Mouse (Mus musculus) liver, embryonic 11.5 days (tissue): ENCODE results near the gene Nfe2l1. TPM values are rescaled to one million over a fixed set of nuclear protein-coding genes. Genes with fewer than 3 reads are reported as not detected.
A peak's percentile ranks its signal among the peaks of the same experiment; 100 is the strongest.

Experiments
- ATAC-seq: fragments of 200-750 bp; cut with Nextera tagmentation; replicated peaks from 2 replicates; pipeline ENCODE4 v1.8.0; 2017; ENCODE audit warnings: moderate number of reproducible peaks, mild to moderate bottlenecking, moderate TSS enrichment, moderate library complexity; ENCODE audit not compliant: low FRiP score
- DNase-seq: peaks from one replicate; pipeline ENCODE4 v3.0.0-alpha.2; 2017; ENCODE audit warnings: low spot score
- H3K27ac ChIP-seq: fragments of 300-500 bp; sonication (generic); 2 replicates; pipeline ENCODE4 v1.5.1; 2014; ENCODE audit warnings: mild to moderate bottlenecking, low read depth, low read length, control low read depth
- H3K27me3 ChIP-seq: fragments of 300-500 bp; sonication (generic); replicated peaks from 2 replicates; pipeline ENCODE4 v1.6.1; 2014; ENCODE audit warnings: low read length, mixed read lengths; ENCODE audit not compliant: control insufficient read depth, insufficient read depth
- H3K36me3 ChIP-seq: fragments of 300-500 bp; sonication (generic); 2 replicates; pipeline ENCODE4 v1.6.1; 2014; ENCODE audit warnings: mild to moderate bottlenecking, low read length, moderate library complexity, mixed read lengths; ENCODE audit not compliant: control insufficient read depth, insufficient read depth
- H3K4me1 ChIP-seq: fragments of 300-500 bp; sonication (generic); replicated peaks from 2 replicates; pipeline ENCODE4 v1.6.1; 2014; ENCODE audit warnings: low read length, mixed read lengths; ENCODE audit not compliant: control insufficient read depth, insufficient read depth
- H3K4me2 ChIP-seq: fragments of 300-500 bp; sonication (generic); 2 replicates; pipeline ENCODE4 v1.6.1; 2014; ENCODE audit warnings: mild to moderate bottlenecking, control low read depth, moderate library complexity
- H3K4me3 ChIP-seq: fragments of 300-500 bp; sonication (generic); 2 replicates; pipeline ENCODE4 v1.5.1; 2014; ENCODE audit warnings: low read depth, low read length, control low read depth
- H3K9ac ChIP-seq: fragments of 300-500 bp; sonication (generic); 2 replicates; pipeline ENCODE4 v1.6.1; 2014; ENCODE audit warnings: low read depth, low read length, control low read depth
- H3K9me3 ChIP-seq: fragments of 300-500 bp; sonication (generic); 2 replicates; pipeline ENCODE4 v1.6.1; 2016; ENCODE audit warnings: low read length, inconsistent platforms, mixed read lengths; ENCODE audit not compliant: control insufficient read depth
- WGBS: fragments of 180-500 bp; shearing (Covaris S2); extraction: QIAGEN DNeasy Blood & Tissue Kit; methylation state at CpG from one replicate; pipeline ENCODE4 v1.1.7; 2014; 5-methylcytosine and 5-hydroxymethylcytosine counted together
- polyA plus RNA-seq: library from polyadenylated mRNA; unstranded; fragments of >200 nt; fragmentation: Nextera tagmentation; extraction: Ambion mirVana; gene quantifications from 2 replicates; pipeline ENCODE4 v1.2.1, GENCODE M21; 2014

The Nfe2l1 gene
- polyA plus RNA-seq, 1 experiment from 2014 or later = 27.6 TPM

DNA sequence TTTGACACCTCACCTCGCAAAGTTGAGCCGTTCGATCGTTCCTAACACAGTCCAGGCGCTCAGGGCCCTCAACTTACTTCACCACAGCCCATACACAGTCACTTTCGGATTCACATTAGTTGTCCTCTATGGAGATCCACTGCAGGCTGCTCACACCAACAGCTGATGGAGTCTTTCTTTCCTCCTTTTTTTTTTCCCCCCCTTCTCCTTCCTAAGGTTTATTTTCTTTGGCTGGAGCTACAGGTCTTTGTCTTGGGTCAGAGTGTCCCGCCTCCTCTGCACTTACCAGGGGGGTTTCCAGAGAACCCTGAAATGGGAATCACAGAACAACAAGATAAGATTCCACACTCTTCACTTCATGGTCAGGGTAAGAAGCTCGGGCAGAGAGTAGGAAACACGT is 1.9 kb downstream of the Nfe2l1 start:
- Histone ChIP-seq H3K4me2 (peak overlapping the region; percentile 95), H3K9me3 (no peaks in the 10 kb centered on the region), H3K27me3 (no peaks in the 10 kb centered on the region), H3K9ac (peak overlapping the region; percentile 36; the same call in 1 of the 2 replicates), H3K4me1 (peaks cover 64% of the 10 kb centered on the region), H3K4me3 (0 out of 2 replicates have a peak overlapping the region, but pooled peaks have one; percentile 7), H3K27ac (no peak overlapping the region), H3K36me3 (peaks cover 11% of the 10 kb centered on the region)
- ATAC-seq (no peak), DNase-seq (no peak)
- WGBS = 76% methylated on average over 9 of the region's 9 CpGs

DNA sequence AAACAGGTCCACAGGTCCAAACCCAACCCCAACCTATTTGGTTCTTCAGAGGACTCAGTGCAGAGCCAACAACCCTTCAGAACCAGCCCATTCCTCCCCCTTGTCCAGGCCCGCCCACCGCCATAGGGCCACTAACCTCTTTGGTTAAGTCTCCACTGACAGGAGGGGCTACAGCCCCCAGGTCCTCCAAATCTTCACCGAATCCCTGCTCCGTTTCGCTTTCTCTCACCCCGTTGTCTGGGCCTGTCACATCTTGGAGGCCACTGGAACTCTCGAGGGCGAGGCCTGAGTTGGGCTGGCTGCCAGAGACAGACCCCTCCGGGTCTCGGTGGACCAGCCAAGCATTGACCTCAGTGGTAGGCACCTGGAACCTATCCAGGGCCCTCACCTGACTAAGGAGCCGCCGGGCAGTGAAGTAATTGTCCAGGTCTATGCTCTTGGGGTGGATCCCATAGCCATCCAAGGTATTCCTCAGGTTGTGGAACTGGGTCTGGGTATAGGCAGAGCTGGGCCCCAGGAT is 2.6 kb downstream of the Nfe2l1 start:
- H3K9ac ChIP-seq = no peak overlapping the region
- no peak overlapping the region for H3K27ac ChIP-seq
- no peak for ATAC-seq
- peak overlapping the region; percentile 36 for H3K4me2 ChIP-seq
- peaks cover 65% of the 10 kb centered on the region for H3K4me1 ChIP-seq
- DNase-seq = no peak
- 87% methylated on average over 12 of the region's 12 CpGs for WGBS
- H3K36me3 ChIP-seq = peaks cover 14% of the 10 kb centered on the region
- no peak overlapping the region for H3K4me3 ChIP-seq
- no peaks in the 10 kb centered on the region for H3K27me3 ChIP-seq
- no peaks in the 10 kb centered on the region for H3K9me3 ChIP-seq

DNA sequence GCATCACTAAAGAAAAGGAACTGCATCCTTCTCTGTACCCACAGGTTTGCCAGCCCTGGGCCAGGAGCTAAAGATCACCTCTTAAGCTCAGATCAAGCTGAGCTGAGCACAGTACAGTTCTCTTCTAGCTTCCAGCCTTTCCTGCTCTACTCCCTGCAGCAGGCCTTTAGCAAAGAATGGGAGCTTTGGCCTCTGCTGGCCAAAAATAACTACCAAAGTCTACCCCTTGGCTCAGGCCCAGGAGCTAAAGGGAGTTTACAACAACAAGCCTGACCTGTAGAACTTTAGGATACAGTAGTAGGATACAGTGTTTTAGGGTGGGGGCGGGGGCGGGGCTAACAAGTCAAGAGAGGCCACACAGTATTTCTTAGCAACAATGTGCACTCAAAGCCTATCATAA is 3.3 kb downstream of the Nfe2l1 start:
- no peak for ATAC-seq

DNA sequence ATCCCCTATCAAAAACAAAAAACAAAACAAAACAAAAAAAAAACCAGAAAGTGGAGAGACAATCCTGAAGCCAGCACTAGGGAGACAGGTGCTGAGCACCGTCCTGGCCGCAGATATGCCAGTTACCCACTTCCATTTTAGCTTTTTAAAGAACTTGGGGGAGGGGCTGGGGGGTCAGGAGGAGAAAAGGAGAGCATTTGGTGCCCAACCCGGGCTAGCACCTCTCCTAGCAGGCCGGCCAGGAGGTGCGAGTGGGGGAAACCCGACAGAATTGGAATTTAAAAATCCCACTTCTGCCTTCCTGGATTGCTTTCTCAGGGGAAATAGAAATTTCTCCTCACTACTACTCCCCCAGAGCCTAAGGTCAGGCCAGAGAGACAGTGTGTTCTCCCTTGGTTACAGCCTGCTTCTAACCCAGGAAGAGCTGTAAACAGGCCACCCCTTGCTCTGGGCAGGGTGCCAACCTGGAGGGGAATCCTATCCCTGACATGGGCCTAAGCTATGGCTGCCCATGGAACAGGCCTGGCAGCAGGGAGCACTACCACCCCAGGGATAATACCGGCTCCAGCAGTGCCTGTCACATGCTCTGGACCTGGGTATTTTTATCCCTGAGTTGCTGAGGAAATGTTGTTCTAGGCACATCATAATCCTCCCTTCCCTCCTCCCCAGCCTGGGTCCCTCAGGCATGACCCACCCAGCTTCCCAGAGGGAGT is 4.8 kb downstream of the Nfe2l1 start:
- Histone ChIP-seq H3K27ac (peak overlapping the region; percentile 5; the same call in 1 of the 2 replicates), H3K4me3 (no peak overlapping the region), H3K9me3 (no peaks in the 10 kb centered on the region), H3K27me3 (no peaks in the 10 kb centered on the region), H3K36me3 (peaks cover 35% of the 10 kb centered on the region), H3K4me1 (peaks cover 55% of the 10 kb centered on the region), H3K9ac (0 out of 2 replicates have a peak overlapping the region, but pooled peaks have one; percentile 15), H3K4me2 (peak overlapping the region; percentile 24)
- ATAC-seq = no peak
- no peak for DNase-seq
- 50% methylated on average over 7 of the region's 7 CpGs for WGBS

More for the DNA sequence above, 3.3 kb downstream of the Nfe2l1 start:
- Histone ChIP-seq H3K27me3 (no peaks in the 10 kb centered on the region), H3K4me3 (no peak overlapping the region), H3K4me2 (peak overlapping the region; percentile 36), H3K9ac (no peak overlapping the region), H3K4me1 (peaks cover 62% of the 10 kb centered on the region), H3K36me3 (peaks cover 21% of the 10 kb centered on the region), H3K9me3 (no peaks in the 10 kb centered on the region), H3K27ac (no peak overlapping the region)
- no peak for DNase-seq
- 88% methylated on average over 2 of the region's 2 CpGs for WGBS

DNA sequence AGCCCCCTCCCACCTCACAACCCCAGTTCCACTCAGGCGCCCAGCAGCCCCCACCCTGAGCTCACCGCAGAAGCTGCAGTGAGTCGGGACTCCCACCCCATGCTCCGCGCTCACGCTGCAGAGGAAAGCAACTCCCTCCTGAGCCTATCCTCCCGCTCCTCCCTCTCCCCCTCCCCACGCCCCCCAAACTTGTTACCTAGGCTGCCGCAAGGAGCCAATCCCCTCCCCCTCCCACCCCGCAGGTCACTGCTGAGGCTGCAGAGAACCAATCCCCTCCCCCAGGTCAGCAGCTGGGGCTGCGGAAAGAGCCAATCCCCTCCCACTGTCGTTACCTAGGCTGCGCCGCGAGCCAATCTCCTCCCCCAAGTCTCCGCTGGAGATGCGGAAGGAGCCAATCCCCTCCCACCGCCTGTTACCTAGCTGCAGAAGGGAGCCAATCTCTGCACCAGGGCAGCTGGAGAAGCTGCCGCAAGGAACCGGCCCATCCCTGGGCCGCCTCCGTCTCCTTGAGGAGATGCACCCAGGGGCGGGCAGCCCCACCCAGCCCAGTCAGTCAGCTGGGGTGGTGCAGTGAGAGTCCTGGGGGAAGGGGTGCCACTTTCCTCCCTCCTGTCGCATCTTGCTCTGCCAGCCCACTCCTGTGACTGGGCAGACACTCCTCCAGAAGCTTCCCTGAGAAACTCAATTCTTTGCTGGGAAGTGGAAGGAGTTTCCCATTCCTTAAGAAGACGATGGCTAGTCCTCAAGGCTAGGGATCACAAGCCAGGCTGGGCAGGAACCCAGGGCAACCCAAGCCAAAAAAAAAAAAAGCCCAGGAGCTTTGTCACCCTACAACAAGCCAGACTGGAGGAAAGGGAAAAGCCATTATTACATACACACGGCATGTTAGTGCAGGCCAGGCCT is 5.6 kb downstream of the Nfe2l1 start:
- H3K27me3 ChIP-seq = no peaks in the 10 kb centered on the region
- H3K9ac ChIP-seq = peak overlapping the region; percentile 57
- H3K27ac ChIP-seq = peak overlapping the region; percentile 70
- H3K4me1 ChIP-seq = peaks cover 55% of the 10 kb centered on the region
- DNase-seq (peak; percentile 82), ATAC-seq (peak; percentile 83)
- H3K9me3 ChIP-seq = no peaks in the 10 kb centered on the region
- H3K4me2 ChIP-seq = peak overlapping the region; percentile 88
- WGBS = 5% methylated on average over 25 of the region's 26 CpGs
- peak overlapping the region; percentile 55 for H3K4me3 ChIP-seq
- H3K36me3 ChIP-seq = peaks cover 43% of the 10 kb centered on the region

DNA sequence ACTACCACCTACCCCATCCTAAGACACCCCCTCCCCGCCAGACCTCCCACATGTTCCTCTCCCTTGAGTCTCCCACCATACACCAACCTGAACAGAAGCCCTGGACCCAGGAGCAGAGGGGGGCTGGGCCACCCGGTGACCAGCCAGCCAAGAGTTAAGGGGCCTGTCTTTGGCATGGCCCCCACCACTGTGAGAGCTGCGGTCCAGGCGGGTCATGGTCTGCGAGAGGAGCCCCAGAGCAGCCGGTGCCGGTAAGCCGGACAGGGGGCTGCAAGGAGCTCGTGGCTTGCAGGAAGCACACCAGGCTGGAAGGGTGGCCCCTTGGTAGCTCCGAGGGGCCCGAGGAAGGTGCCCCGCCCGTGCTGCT is 6.3 kb downstream of the Nfe2l1 start:
- peak overlapping the region; percentile 70; the same call in 1 of the 2 replicates for H3K27ac ChIP-seq
- DNase-seq = no peak
- 26% methylated on average over 13 of the region's 13 CpGs for WGBS
- no peaks in the 10 kb centered on the region for H3K27me3 ChIP-seq
- H3K9ac ChIP-seq = peak overlapping the region; percentile 57
- ATAC-seq = peak; percentile 15; the same call in 1 of the 2 replicates
- H3K4me2 ChIP-seq = peak overlapping the region; percentile 88
- no peaks in the 10 kb centered on the region for H3K9me3 ChIP-seq
- H3K4me1 ChIP-seq = peaks cover 51% of the 10 kb centered on the region
- peaks cover 50% of the 10 kb centered on the region for H3K36me3 ChIP-seq
- H3K4me3 ChIP-seq = peak overlapping the region; percentile 55

DNA sequence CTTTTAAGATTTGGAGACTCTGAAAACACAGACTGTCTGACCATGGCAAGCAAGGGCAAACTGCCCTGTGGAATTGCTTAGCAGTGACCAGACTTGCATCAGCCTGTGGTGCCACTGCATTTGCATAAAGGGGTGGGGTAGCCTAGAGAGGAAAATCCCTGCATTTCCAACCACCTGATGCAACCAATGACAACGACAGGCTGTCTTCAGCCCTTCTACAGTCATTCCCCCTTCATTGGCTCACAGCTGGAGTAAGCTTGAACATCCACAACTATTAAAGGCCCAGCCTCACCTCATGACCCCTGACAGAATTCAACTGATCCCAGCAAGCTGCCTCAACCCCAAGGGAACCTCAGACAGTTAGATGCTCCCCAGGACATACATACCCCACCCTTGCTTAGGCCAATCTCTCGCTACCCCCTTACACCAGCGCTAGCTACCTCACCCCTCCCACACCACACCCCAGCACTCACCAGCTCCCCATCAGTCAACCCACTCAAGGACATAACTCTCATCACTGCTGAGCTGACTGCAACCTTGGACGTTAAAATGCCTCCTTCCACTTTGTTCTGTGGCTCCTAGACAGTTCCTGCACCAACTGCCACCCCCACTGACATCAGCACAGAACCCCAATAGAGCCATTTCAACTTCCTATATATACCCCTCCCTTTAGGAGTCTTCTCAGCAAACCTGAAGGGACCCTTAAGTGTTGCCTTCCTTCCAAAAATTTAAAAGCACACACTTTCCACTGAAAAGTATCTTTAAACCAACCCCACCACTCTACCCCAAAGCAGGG is 6.9 kb downstream of the Nfe2l1 start:
- Histone ChIP-seq H3K36me3 (peaks cover 56% of the 10 kb centered on the region), H3K27ac (peak overlapping the region; percentile 32; the same call in 1 of the 2 replicates), H3K27me3 (no peaks in the 10 kb centered on the region), H3K4me3 (peak overlapping the region; percentile 55), H3K9me3 (no peaks in the 10 kb centered on the region), H3K9ac (peak overlapping the region; percentile 57), H3K4me2 (peak overlapping the region; percentile 88), H3K4me1 (peaks cover 45% of the 10 kb centered on the region)
- 49% methylated on average over 4 of the region's 4 CpGs for WGBS
- ATAC-seq (no peak), DNase-seq (no peak)

DNA sequence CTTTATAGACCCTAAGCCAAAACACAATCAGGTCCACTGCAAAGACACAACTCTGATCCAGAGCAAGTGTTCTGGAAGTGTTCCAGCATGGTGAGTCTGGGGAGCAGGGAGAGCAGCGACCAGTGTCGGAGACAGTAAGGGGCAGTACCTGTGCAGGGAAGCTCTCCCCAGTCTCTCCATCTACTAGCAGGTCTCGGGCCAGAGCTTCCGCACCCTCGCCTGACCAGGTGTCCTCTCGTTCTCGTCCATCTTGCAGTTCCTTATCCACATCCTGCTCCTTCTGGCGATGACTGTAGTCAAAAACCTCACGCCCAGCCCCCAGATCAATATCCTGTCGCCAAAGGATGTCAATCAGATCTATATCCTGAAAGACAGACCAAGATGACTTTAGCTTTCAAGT is 7.8 kb downstream of the Nfe2l1 start:
- Histone ChIP-seq H3K36me3 (peaks cover 52% of the 10 kb centered on the region), H3K27ac (no peak overlapping the region), H3K4me1 (peaks cover 38% of the 10 kb centered on the region), H3K9me3 (no peaks in the 10 kb centered on the region), H3K27me3 (no peaks in the 10 kb centered on the region), H3K9ac (no peak overlapping the region), H3K4me2 (no peak overlapping the region), H3K4me3 (no peak overlapping the region)
- WGBS = 89% methylated on average over 10 of the region's 10 CpGs
- DNase-seq (no peak), ATAC-seq (no peak)
